Mouse (Mus musculus) left cerebral cortex, postnatal 4 days (tissue): ENCODE data around the gene Klhdc10. TPM values are rescaled to one million over a fixed set of nuclear protein-coding genes. Genes with fewer than 3 reads are reported as not detected.
"Not testable (repeated sequence)": the region's sequence is repeated elsewhere in the genome, so short reads cannot be mapped to it uniquely, and the experiment has no call there.

Source experiments
- DNase-seq: peaks from one replicate; pipeline ENCODE4 v3.0.0-alpha.2; 2022
- intact Hi-C: fragments of 180-260 bp; cut with DNase I; formaldehyde crosslinking; loops from one replicate; pipeline ENCODE4 v1.15.1; 2025
- total RNA-seq, 2 experiments: library from RNA; stranded (reverse); gene quantifications; 2 replicates each; pipeline ENCODE4 v1.2.3; 2021

Gene Klhdc10
- total RNA-seq, result 100 to 1,000 TPM; 154 to 156 TPM

DNA sequence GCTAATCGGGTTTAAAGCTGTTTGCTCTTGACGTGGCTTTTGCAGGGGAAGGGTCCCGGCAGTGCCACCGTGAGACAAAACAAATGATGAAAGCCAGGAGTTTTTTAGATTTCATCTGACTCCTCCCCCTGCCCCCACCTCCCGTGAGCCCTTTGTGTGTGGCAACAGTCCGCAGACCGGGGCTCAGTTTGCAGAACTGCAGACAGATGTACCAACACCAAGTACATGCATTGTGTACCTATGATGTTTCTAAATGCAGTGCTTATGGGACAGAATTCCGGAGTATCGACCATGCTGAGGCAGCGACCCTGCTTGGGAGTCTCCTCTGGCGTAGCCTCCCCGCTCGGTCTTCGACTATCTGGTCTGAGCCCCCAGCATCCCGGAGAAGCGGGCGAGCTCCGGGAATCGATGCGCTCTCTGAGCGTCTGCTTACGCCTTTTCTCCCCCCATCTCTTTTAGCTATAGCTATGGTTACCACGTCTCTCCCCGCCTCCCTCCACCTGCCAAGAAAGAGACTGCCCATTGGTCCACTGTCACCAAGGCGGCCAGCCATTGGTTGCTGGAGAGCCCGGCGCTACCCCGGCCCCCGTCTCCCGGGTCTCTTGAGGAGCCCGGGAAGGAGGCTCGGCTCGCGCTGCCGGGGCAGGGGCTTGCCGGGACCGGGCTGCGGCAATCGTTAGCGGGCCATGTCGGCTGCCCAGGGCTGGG is at the start of gene Klhdc10:
TSS of gene Klhdc10 (plus strand) at position 561 of the 708 bp plus-strand sequence.
- DNase-seq, result peak; percentile 99
- intact Hi-C loops, result loop anchor here (5.0 kb wide), 3 partner anchors 61 to 636 kb away; no protein-coding TSS in a partner anchor

DNA sequence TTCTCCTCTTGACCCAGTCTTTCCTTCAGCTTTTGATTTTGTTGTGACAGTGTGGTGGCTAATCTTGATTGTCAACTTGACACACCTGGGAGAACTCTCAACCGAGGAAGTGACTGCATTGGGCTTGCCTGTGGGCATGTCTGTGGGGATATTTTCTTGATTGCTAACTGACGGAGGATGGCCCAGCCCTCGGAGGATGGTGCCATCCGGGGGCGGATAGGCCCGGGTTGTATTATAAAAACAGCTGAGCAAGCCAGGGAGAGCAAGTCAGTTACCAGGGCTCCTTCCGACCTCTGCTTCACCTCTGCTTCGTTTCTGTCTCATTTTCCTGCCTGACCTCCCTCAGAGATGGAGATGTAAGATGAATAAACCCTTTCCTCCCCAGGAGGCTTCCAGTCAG is 48.9 kb upstream of the Klhdc10 start:
- no peak for DNase-seq
- intact Hi-C loops, result loop anchor here (5.0 to 10.0 kb wide), 2 partner anchors 108 to 145 kb away; no protein-coding TSS in a partner anchor

GRCm38 (mm10) chr6:30353661-30354060 is 48.0 kb upstream of the Klhdc10 start:
- intact Hi-C loops, result loop anchor here (5.0 to 10.0 kb wide), 2 partner anchors 109 to 146 kb away; no protein-coding TSS in a partner anchor
- no peak for DNase-seq

GRCm38 (mm10) chr6:30354760-30355159 is 46.9 kb upstream of the Klhdc10 start:
- intact Hi-C loops, result loop anchor here (5.0 to 10.0 kb wide), 2 partner anchors 110 to 147 kb away; no protein-coding TSS in a partner anchor
- no peak for DNase-seq

DNA sequence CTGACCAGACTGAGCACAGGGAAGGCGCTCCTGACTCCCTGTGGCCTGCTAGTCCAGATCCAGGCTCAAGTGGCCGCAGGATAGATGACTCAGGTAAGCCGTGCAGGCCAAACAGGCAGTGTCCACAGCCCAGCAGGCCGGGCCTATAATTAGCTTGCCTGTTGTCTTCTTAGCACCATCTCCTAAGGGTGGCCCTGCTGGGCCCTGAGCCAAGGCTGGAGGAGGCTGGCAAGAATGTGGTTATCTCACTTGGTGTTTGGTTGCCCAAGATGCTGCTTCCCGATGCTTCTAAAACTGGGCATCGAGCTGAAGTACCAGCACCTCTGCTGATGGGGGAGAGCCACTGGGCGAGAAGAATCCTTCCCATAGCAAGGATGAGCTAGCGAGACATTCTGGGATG is 46.0 kb upstream of the Klhdc10 start:
- intact Hi-C loops, result loop anchor here (10.0 kb wide), 1 partner anchor 111 kb away; no protein-coding TSS in a partner anchor
- DNase-seq, result peak; percentile 19

DNA sequence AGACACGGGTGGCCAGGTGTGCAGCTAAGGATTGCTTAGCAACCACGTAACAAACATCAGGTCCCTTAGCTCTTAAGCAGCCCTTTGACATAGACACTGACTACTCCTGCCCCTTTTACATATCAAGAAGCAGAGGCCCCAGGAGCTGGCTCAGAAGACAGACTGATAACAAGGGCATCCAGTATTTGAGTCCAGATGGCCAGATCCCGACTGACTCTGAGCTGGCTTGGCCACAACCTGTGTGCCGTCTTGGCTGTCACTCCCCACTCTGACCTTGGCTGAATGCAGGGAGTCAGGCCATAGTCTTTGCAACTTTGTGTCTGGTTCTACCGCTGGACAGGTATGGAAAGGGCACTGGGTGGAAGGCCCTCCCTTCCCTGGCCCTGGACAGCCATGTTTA is 45.5 kb upstream of the Klhdc10 start:
- intact Hi-C loops, result loop anchor here (10.0 kb wide), 1 partner anchor 111 kb away; no protein-coding TSS in a partner anchor
- no peak for DNase-seq

DNA sequence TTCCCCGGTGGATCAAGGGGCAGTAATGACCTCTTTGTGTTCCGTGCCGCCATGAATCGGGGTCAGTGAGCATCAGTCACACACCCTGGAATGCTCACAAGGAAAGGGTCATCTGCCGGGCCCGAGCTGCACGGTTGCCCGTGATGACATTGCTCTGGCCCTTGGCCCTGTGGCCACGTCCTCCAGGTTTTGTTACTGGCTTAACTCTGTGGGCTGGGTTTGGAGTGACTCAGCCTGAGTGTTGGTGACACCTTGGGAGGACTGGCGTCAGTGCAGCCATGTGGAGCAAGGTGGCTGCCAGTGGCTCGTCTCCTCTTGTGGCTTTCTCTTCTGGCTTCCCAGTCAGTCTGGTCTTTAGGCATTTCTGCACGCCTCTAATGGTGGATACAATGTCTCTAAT is 45.0 kb upstream of the Klhdc10 start:
- DNase-seq, result no peak
- intact Hi-C loops, result loop anchor here (10.0 kb wide), 1 partner anchor 112 kb away; no protein-coding TSS in a partner anchor

DNA sequence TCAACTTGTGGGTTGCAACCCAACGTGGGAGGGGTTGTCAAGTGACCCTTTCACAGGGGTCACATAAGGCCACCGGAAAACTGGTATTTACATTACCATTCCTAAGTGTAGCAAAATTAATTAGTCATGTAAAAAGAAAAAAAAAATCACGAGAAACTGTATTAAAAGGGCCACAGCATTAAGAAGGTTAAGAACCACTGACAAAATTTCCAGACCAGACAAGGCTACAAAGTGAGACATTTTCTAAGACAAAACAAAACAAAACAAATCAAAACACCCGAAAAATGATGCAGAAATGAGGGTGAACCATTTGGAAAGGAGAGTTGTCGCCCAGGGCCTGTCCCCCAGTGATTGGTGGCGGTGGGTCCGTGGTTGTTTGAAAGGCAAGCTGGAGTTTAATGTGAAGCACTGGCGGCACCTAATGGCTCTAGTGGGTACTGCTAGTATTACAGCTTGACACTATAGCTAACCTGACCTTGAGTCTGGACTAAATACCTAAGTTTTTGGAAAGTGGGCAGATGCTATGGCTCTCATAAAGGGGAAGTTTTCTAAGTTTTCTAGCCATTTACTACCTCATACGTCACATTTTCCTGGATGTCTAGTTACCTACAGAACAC is 44.0 kb upstream of the Klhdc10 start:
- DNase-seq, result peak; percentile 82
- intact Hi-C loops, result loop anchor here (10.0 kb wide), 1 partner anchor 113 kb away; no protein-coding TSS in a partner anchor

DNA sequence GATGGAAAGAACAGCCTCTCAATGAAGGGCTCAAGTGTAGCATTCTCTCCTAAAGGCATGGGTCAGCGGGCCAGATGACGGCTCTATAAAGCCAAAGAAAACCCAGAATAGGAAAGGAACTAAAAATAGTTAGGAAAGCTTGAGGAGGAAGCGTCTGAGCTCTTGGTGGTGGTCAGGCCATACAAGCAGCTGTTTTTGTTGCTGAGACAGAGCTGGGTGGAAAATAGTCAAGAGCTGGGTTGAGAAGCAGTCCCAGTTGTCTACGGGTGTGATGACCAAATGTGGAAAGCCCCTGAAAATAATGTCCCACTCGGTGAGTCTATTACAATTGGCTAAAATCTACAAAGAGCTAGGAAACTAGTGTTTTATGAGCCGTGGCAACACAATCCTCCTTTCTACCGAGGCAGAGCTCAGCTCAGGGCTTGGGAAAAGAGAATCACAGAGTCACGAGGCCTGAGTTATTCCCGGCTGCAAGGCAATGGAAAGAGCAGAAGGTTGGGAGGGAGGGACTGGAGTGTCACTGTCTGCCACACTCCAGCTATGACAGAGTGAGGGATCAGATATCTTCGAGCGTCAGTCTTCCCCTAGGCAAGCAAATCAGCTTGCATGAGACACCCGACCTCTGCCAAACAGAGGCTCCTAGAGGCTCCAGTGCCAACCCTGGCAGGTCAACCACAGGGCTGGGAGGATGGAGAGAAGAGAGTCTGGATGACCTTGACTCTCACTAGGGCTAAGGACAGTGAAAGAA is 41.7 kb upstream of the Klhdc10 start:
- intact Hi-C loops, result loop anchor here (10.0 kb wide), 1 partner anchor 115 kb away; no protein-coding TSS in a partner anchor
- no peak for DNase-seq

GRCm38 (mm10) chr6:30363808-30364207 is 37.9 kb upstream of the Klhdc10 start:
- intact Hi-C loops, result no loop called here
- no peak for DNase-seq

DNA sequence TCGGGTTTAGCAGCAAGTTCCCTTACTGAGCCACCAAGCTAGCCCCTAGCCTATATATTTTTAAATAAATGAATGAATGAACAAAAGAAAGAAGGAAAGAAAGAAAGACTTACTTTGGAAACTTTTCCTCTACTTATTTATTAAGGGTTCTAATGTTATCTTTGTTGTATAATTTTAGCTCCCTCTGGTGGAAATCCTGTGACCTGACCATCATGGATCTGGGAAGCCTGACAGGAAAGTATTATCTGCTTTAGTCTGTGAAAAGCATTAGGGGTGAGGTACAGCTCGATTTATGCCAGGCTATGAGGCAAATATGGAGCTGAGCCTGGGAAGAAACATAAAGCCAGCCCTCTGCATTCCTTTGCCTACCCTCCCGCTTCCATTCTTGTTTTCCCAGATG is 32.4 kb upstream of the Klhdc10 start:
- intact Hi-C loops, result no loop called here
- no peak for DNase-seq

GRCm38 (mm10) chr6:30372627-30373369 is 28.9 kb upstream of the Klhdc10 start:
- no peak for DNase-seq
- intact Hi-C loops, result no loop called here

DNA sequence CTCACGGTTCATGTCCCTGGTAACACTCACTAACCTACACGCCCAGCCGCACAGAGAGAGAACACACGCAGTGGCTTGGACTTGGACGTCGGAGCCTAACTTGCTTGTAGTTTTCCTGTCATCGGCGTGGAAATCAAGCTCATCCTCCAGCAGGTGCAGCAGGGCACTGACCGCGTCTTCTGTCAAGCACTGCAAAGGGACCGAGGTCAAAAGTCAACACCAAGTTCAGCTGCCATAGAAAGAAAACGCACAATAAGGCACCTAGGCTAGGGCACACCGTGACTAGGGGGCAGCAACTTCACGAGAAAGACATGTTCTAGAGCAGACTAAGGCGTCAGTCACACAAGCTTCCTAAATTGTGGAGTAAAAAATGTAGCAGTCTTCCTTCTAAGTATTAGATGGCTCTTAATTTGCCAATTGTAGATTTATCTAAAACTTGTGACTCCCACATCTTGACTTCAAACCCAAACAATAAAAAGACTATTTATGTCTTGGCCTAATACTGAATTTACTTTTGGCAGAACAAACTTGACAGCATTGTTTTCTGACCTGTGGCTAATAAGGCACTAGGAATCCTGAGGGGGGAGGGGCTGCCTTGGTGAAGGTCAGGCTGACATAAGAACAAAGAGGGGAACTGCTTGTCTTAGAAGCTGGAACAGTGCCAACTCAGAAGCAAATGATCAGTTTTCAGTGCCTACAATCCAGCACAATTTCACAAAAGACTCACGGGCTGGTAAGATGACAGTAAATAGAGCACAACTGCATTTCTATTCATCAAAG is 26.7 kb upstream of the Klhdc10 start:
- no peak for DNase-seq
- intact Hi-C loops, result no loop called here

DNA sequence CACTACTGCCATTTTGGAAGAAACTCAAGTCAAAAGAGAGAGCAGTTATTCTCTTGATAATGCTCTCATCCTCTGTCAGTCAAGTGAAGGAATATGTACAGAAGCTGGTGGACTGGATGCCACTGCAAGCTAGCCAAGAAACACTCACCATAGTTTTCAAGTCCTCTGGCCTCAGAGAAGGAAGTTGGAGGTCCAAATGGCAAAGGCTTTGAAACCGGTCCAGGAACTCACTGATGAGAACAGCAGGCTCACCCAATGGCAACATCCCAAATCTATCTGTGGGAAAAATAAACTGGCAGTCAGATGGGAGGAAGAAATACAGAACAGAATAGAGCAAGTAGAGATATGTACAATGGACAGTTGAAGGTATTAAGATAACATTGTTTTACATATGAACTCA is 25.9 kb upstream of the Klhdc10 start:
- intact Hi-C loops, result no loop called here
- DNase-seq, result peak; percentile 26

DNA sequence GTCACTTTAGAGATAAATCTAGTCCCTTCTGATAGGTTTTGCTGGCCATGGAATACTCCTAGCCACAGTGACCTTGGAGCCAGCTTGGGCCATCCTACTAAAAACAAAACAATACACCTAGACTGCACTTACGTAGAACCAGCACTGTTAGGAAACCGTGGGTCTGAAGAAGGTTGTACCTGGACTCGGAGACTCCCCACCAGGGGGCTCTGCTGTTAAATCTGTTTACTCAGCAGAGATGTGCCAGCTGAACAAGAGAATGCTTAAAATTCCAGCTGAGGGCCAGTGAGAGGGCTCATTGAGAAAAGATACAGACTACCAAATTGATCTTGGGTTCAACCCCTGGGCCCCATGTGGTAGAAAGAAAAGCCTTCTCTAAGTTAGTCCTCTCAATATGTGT is 20.6 kb upstream of the Klhdc10 start:
- intact Hi-C loops, result no loop called here
- DNase-seq, result peak; percentile 13

GRCm38 (mm10) chr6:30390271-30390670 is 11.4 kb upstream of the Klhdc10 start:
- DNase-seq, intact Hi-C loops: not testable (repeated sequence)

DNA sequence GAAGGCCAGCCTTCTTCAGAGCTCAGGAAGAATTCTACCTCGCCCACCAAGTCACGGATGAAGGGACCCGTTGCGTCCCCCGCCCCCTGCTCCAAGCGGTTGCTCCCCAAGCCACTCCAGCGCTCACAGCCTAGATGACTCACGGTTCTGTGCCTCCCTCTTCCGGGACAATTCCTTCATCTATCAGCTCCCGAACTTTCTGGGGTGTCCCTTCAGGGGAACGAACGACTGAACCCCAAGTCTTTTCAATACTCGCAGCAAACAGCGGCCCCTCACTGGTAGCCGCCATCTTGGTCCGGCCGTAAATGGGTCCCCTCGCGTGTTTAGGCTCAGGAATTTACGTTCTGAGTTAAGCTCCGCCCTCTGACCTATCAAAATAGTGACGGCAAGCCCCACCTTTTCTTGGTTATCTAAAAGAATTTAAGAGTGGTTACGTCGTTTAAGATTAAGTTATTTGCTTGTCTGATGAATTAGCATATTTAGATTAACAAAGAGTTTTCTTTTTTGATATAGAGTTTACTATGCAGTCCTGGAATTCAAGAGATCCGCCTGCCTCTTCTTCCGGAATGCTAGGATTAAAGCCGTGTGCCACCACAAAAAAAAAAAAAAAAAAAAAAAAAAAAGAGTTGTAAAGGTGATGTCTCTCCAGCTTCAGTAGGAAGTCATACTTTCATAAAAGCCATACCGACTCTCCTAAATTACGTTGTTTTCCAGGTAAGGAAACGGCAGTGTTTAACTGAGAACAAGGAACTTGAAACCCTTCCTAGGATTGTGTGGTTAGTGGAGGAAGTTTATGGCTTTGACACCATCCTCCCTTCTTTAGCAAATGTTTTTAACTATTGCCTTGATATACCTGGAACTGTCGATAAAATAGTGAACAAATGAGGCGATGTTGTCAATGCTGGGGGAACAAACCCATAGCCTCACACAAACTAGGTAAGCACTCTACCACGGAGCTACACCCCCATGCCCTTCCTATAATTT is 10.7 kb upstream of the Klhdc10 start, which contains the start of gene Zc3hc1:
TSS of gene Zc3hc1 (minus strand) at position 315 of the 984 bp plus-strand sequence.
- DNase-seq, result peak; percentile 63
- intact Hi-C loops, result no loop called here

DNA sequence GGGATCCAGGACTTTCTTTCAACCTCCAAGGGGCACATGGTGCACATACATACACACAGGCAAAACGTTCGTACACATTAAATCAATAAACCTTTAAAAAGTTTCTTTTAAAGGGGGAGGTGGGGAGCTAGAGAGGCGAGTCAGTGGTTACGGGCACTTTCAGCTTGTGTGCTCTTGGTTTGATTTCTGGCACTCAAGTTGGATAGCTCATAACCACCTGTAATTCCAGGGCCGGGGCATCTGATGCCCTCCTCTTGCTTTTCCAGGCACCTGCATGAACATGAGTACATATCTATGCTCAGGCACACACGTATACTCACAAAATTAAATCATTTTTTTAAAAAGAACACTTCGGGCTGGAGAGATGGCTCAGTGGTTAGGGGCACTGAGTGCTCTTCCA is 9.7 kb upstream of the Klhdc10 start:
- DNase-seq, result no peak
- intact Hi-C loops, result no loop called here
